Mouse (Mus musculus) MEL (cell line): ENCODE data around the gene Btg3. TPM values are rescaled to one million over a fixed set of nuclear protein-coding genes. Genes with fewer than 3 reads are reported as not detected.

Source experiments
- DNase-seq: peaks from one replicate; pipeline ENCODE4 v3.0.0; 2011; ENCODE audit warnings: low read depth, low spot score
- H3K27ac ChIP-seq: 2 replicates; pipeline ENCODE4 v1.5.1; 2012; ENCODE audit warnings: low read depth, mild to moderate bottlenecking, control low read depth, low read length, moderate library complexity; ENCODE audit not compliant: control insufficient read depth
- H3K27me3 ChIP-seq, 2 experiments: fragments of 150-350 bp in 1 of 2; sonication (generic) in 1 of 2; 2 replicates each; pipeline ENCODE4 v1.6.1; 2012; ENCODE audit warnings: low read length in 2 of 2, mild to moderate bottlenecking in 2 of 2, improper control_type of control experiment in 1 of 2, moderate library complexity in 1 of 2; ENCODE audit not compliant: insufficient read depth in 2 of 2, control insufficient read depth in 1 of 2
- H3K36me3 ChIP-seq, 2 experiments: 2 replicates each; pipeline ENCODE4 v1.6.1; 2012 to 2014; ENCODE audit warnings: low read length in 2 of 2, improper control_type of control experiment in 1 of 2, inconsistent platforms in 1 of 2, mild to moderate bottlenecking in 1 of 2; ENCODE audit not compliant: insufficient read depth in 2 of 2, control insufficient read depth in 1 of 2
- H3K4me1 ChIP-seq, 2 experiments: fragments of 150-350 bp in 1 of 2; sonication (generic) in 1 of 2; 2 replicates each; pipeline ENCODE4 v1.6.1; 2012; ENCODE audit warnings: low read length in 2 of 2, improper control_type of control experiment in 1 of 2, mild to moderate bottlenecking in 1 of 2; ENCODE audit not compliant: insufficient read depth in 2 of 2, control insufficient read depth in 1 of 2
- H3K4me3 ChIP-seq, 2 experiments: fragments of 150-350 bp in 1 of 2; sonication (generic) in 1 of 2; 2 replicates each; pipeline ENCODE4 v1.5.1; 2012; ENCODE audit warnings: low read depth in 2 of 2, low read length in 2 of 2, mild to moderate bottlenecking in 2 of 2, moderate library complexity in 2 of 2, control low read depth in 1 of 2, improper control_type of control experiment in 1 of 2; ENCODE audit not compliant: control insufficient read depth in 1 of 2, insufficient read depth in 1 of 2
- H3K79me2 ChIP-seq: 2 replicates; pipeline ENCODE4 v1.6.1; 2012; ENCODE audit warnings: mild to moderate bottlenecking, low read length, moderate library complexity; ENCODE audit not compliant: control insufficient read depth, poor library complexity, insufficient read depth
- H3K9ac ChIP-seq: 2 replicates; pipeline ENCODE4 v1.6.1; 2012; ENCODE audit warnings: low read depth, mild to moderate bottlenecking, control low read depth, low read length, moderate library complexity; ENCODE audit not compliant: control insufficient read depth, poor library complexity, severe bottlenecking
- H3K9me3 ChIP-seq: fragments of 150-350 bp; sonication (generic); replicated peaks from 2 replicates; pipeline ENCODE4 v1.6.1; 2012; ENCODE audit warnings: mild to moderate bottlenecking, low read length, improper control_type of control experiment, moderate library complexity; ENCODE audit not compliant: insufficient read depth
- BHLHE40 ChIP-seq: IDR thresholded peaks from 2 replicates; pipeline ENCODE4 v1.6.1; 2012; ENCODE audit warnings: low read depth, mild to moderate bottlenecking, inconsistent platforms, low read length, improper control_type of control experiment, borderline replicate concordance
- EP300 ChIP-seq, 2 experiments: IDR thresholded peaks; 2 replicates each; pipeline ENCODE4 v1.6.1; 2011; ENCODE audit warnings: improper control_type of control experiment in 2 of 2, low read length in 2 of 2, low read depth in 1 of 2, mild to moderate bottlenecking in 1 of 2
- GABPA ChIP-seq: IDR thresholded peaks from 2 replicates; pipeline ENCODE4 v1.6.1; 2012; ENCODE audit warnings: low read depth, mild to moderate bottlenecking, inconsistent platforms, low read length, improper control_type of control experiment, moderate library complexity
- GATA1 ChIP-seq: IDR thresholded peaks from 2 replicates; pipeline ENCODE4 v1.6.1; 2011; ENCODE audit warnings: low read depth, low read length, improper control_type of control experiment
- KAT2A ChIP-seq: conservative IDR thresholded peaks from 2 replicates; pipeline ENCODE4 v1.6.1; 2012; ENCODE audit warnings: low read depth, low read length, improper control_type of control experiment, inconsistent platforms
- MAFK ChIP-seq: IDR thresholded peaks from 2 replicates; pipeline ENCODE4 v1.6.1; 2011; ENCODE audit warnings: low read depth, mild to moderate bottlenecking, low read length, improper control_type of control experiment, borderline replicate concordance
- MEF2A ChIP-seq: IDR thresholded peaks from 2 replicates; pipeline ENCODE4 v1.6.1; 2014; ENCODE audit warnings: low read depth, mild to moderate bottlenecking, inconsistent platforms, low read length, improper control_type of control experiment; ENCODE audit not compliant: poor library complexity, insufficient replicate concordance, severe bottlenecking; ENCODE audit errors: extremely low read depth
- MXI1 ChIP-seq: IDR thresholded peaks from 2 replicates; pipeline ENCODE4 v1.6.1; 2011; ENCODE audit warnings: mild to moderate bottlenecking, low read depth, low read length, improper control_type of control experiment
- MYC ChIP-seq: IDR thresholded peaks from 2 replicates; pipeline ENCODE4 v1.6.1; 2011; ENCODE audit warnings: low read depth, mild to moderate bottlenecking, low read length, improper control_type of control experiment, moderate library complexity
- POLR2AphosphoS5 ChIP-seq: IDR thresholded peaks from 2 replicates; pipeline ENCODE4 v1.6.1; 2012; ENCODE audit warnings: low read depth, borderline replicate concordance, mild to moderate bottlenecking, inconsistent platforms, low read length, moderate library complexity, mixed read lengths
- RCOR1 ChIP-seq: IDR thresholded peaks from 2 replicates; pipeline ENCODE4 v1.6.1; 2012; ENCODE audit warnings: low read depth, mild to moderate bottlenecking, inconsistent platforms, low read length, improper control_type of control experiment
- SIN3A ChIP-seq: IDR thresholded peaks from 2 replicates; pipeline ENCODE4 v1.6.1; 2012; ENCODE audit warnings: low read length, improper control_type of control experiment, inconsistent platforms
- SMC3 ChIP-seq: IDR thresholded peaks from 2 replicates; pipeline ENCODE4 v1.6.1; 2011; ENCODE audit warnings: low read depth, low read length, improper control_type of control experiment
- TAL1 ChIP-seq: IDR thresholded peaks from 2 replicates; pipeline ENCODE4 v1.6.1; 2012; ENCODE audit warnings: mild to moderate bottlenecking, inconsistent platforms, low read length, moderate library complexity, mixed read lengths
- TBP ChIP-seq: IDR thresholded peaks from 2 replicates; pipeline ENCODE4 v1.8.0; 2011; ENCODE audit warnings: low read depth, low read length, improper control_type of control experiment
- TCF12 ChIP-seq: IDR thresholded peaks from 2 replicates; pipeline ENCODE4 v1.6.1; 2014; ENCODE audit warnings: low read depth, mild to moderate bottlenecking, inconsistent platforms, low read length, improper control_type of control experiment, moderate library complexity
- USF1 ChIP-seq: IDR thresholded peaks from 2 replicates; pipeline ENCODE4 v1.6.1; 2014; ENCODE audit warnings: low read depth, mild to moderate bottlenecking, inconsistent platforms, low read length, improper control_type of control experiment, moderate library complexity
- USF2 ChIP-seq, 2 experiments: IDR thresholded peaks; 2 replicates each; pipeline ENCODE4 v1.6.1; 2011 to 2012; ENCODE audit warnings: improper control_type of control experiment in 2 of 2, low read length in 2 of 2, borderline replicate concordance in 1 of 2, inconsistent platforms in 1 of 2, low read depth in 1 of 2, mild to moderate bottlenecking in 1 of 2; ENCODE audit not compliant: insufficient read depth in 1 of 2
- ZMIZ1 ChIP-seq: IDR thresholded peaks from 2 replicates; pipeline ENCODE4 v1.6.1; 2012; ENCODE audit warnings: low read depth, mild to moderate bottlenecking, inconsistent platforms, low read length, improper control_type of control experiment, moderate library complexity
- ZNF384 ChIP-seq: IDR thresholded peaks from 2 replicates; pipeline ENCODE4 v1.6.1; 2012; ENCODE audit warnings: low read depth, mild to moderate bottlenecking, inconsistent platforms, low read length, improper control_type of control experiment
- polyA plus RNA-seq, 2 experiments: library from polyadenylated mRNA; stranded (reverse) in 1 of 2; unstranded in 1 of 2; fragments of >175 nt in 1 of 2; fragments of >200 nt in 1 of 2; gene quantifications; 2 replicates each; pipeline versions ENCODE4 v1.2.1 to v1.2.4; 2012; ENCODE audit warnings: low replicate concordance in 2 of 2, low read depth in 1 of 2; ENCODE audit not compliant: insufficient read length in 2 of 2, insufficient read depth in 1 of 2, missing spikeins in 1 of 2
- total RNA-seq: library from RNA; depleted of rRNA; stranded (reverse); fragments of 300-350 nt; gene quantifications from 2 replicates; pipeline ENCODE4 v1.2.3, GENCODE M21; 2012

Btg3 gene
- total and polyA plus RNA-seq, 3 experiments: 8.5 to 17.5 TPM; not detected in 1

DNA sequence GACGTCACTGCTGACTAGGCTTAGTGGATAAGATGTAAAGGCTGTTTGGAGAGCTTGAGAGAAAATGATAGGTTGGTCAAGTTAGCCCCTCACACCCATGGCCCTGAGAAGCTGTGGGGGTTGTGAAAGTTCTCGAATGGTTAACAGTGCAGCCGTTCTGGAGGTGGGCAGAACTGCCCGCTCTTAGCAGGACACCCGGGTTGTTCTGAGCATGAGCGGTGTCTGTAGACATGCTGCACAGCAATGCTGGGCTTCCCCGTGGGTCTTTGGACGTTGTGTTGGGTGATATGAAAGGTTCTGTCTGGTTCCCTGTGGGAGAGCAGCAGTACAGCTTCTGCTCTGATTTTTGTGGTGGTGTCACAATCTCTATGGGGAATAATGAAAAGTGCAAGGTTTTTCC, 70.4 kb downstream of the Btg3 start:
- no peak for DNase-seq
- H3K27me3 ChIP-seq: no peaks in the 10 kb centered on the region
- H3K36me3 ChIP-seq: no peaks in the 10 kb centered on the region
- H3K4me1 ChIP-seq: no peaks in the 10 kb centered on the region
- TF ChIP-seq GATA1 (no peak), EP300 (IDR thresholded peaks at IDR 0.05; ENCODE audit: low read depth in 1 of 2, low read length in 2 of 2) (no peak), MYC (no peak), SIN3A (no peak), USF1 (no peak), MXI1 (no peak), TBP (no peak), TAL1 (no peak), RCOR1 (no peak), MEF2A (no peak), POLR2AphosphoS5 (no peak), ZMIZ1 (no peak)
- no peak overlapping the region for H3K9ac ChIP-seq
- no peaks in the 10 kb centered on the region for H3K9me3 ChIP-seq
- H3K27ac ChIP-seq: no peak overlapping the region
- H3K79me2 ChIP-seq: no peaks in the 10 kb centered on the region
- H3K4me3 ChIP-seq: no peak overlapping the region

DNA sequence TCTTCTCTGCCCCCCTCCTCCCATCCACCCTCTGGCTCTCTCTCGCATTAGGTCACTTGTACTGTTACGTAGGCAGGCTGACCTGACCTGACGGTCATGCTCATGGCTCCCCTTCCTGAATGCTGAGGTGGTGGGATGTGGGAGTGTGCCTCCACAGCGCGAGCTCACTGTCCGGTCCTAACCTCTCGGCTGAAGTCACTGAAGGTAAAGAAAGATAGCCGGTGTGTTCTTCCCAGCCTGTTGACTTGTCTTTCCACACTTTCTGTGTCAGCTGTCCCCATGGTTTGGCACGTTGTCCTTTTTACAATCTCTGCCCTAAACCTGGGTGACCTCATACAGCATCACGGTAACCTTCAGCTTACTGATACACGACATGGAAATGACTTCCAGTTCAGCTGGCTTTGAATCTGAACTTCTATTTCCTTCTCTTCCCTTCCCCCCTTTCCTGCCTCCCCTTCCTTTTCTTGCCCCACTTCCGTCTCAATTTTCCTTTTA, 71.3 kb downstream of the Btg3 start:
- Histone ChIP-seq H3K9ac (no peak overlapping the region), H3K27me3 (no peaks in the 10 kb centered on the region), H3K4me1 (no peaks in the 10 kb centered on the region), H3K9me3 (no peaks in the 10 kb centered on the region), H3K79me2 (no peaks in the 10 kb centered on the region), H3K36me3 (no peaks in the 10 kb centered on the region)
- DNase-seq: no peak
- TF ChIP-seq SMC3: no peak
- no peak for TF ChIP-seq USF2 (IDR thresholded peaks at IDR 0.05; ENCODE audit: borderline replicate concordance in 1 of 2, insufficient read depth in 1 of 2, low read depth in 1 of 2, low read length in 2 of 2)
- no peak for TF ChIP-seq GABPA
- TF ChIP-seq TBP: no peak
- TF ChIP-seq ZNF384: no peak
- TF ChIP-seq TCF12: no peak
- TF ChIP-seq MAFK: no peak
- no peak for TF ChIP-seq ZMIZ1
- TF ChIP-seq BHLHE40: no peak
- no peak for TF ChIP-seq EP300 (IDR thresholded peaks at IDR 0.05; ENCODE audit: low read depth in 1 of 2, low read length in 2 of 2)
- TF ChIP-seq KAT2A: no peak
- TF ChIP-seq, all 39 proteins: peak for 0
- H3K27ac ChIP-seq: no peak overlapping the region
- H3K4me3 ChIP-seq: no peak overlapping the region
